Mouse (Mus musculus) embryo, embryonic 10.5 days (tissue): ENCODE measurements at regions not wholly inside any gene's neighbourhood (a gene's known extent, or its start where the extent isn't known, plus 50 kb on each side); places are given as distances from the start of the nearest gene placed in this dataset.

ENCODE experiments used
- DNase-seq: peaks from one replicate; pipeline ENCODE4 v3.0.0-alpha.2; 2015; ENCODE audit warnings: low spot score

DNA sequence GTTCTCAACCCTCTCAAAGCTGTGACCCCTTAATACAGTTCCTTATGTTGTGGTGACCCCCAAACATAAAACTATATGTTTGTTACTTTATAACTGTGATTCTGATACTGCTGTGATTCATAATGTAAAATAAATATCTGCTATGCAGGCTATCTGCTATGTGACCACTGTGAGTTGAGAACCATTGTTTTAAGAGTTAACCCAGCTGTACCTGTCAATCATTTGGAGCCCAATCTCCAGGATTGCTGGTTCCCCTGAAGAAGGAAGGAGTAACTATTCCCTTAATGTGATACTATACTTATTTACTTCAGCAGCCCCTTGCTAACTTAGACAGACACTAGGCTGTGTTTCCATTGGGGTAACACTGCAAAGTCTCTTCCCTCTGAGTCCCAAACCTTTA is 400.5 kb downstream of the Nbas start:
- no peak for DNase-seq

DNA sequence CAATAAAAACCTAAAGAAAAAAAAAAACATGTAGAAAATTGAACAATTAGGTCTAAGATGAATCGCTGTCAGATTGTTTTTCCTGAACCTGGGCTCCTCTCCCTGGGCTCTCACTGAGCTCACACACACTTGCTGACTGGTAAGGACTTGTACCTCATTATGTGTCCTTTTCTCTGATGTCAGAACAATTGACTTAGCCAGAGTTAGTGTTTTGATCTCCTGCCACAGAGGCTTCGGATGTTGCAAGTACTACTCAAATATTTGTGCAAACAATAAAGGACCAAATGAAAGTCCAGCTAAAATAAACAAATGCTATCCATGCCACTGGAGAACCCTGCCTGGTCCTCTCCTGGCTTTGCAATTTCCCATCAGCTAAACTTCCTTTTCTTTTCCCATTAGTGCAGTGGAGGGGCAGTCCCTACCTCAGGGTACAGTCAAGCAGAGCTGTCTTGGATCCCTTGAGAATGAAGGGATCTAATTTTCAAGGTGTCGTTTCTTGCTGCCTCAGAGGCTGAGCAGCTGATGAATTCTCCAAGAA is 399.6 kb downstream of the Nbas start:
- DNase-seq = no peak

DNA sequence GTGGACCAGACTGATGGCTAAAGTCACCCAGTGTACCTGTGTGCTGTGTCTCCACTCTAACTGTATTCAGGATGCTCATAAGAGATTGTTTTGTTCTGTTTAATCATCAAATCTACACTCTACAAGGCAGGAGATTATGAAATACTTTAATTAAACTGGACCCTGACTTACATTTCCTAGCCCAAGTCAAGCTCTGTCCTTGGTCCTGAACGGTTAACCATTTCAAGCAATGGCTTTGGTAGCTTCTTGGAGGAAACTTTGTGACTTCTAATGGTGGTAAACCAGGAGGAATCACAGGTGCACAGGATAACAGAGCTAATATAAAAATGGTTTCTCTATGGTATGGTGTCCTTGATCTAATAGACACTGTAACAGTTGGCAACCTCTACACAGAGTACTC is 370.4 kb downstream of the Nbas start:
- peak; percentile 72 for DNase-seq
